Mouse (Mus musculus) hindbrain, embryonic 10.5 days (tissue): ENCODE results near the gene Nmu. TPM values are rescaled to one million over a fixed set of nuclear protein-coding genes. Genes with fewer than 3 reads are reported as not detected.

Source experiments
- DNase-seq: peaks from one replicate; pipeline ENCODE4 v3.0.0-alpha.2; 2017; ENCODE audit warnings: low spot score
- H3K27ac ChIP-seq: fragments of 300-500 bp; sonication (generic); 2 replicates; pipeline ENCODE4 v1.5.1; 2016; ENCODE audit warnings: mild to moderate bottlenecking, moderate library complexity
- H3K27me3 ChIP-seq: fragments of 300-500 bp; sonication (generic); 2 replicates; pipeline ENCODE4 v1.6.1; 2016; ENCODE audit warnings: mild to moderate bottlenecking; ENCODE audit not compliant: poor library complexity, insufficient read depth, severe bottlenecking
- H3K36me3 ChIP-seq: fragments of 300-500 bp; sonication (generic); 2 replicates; pipeline ENCODE4 v1.6.1; 2016; ENCODE audit warnings: mild to moderate bottlenecking, moderate library complexity
- H3K4me1 ChIP-seq: fragments of 300-500 bp; sonication (generic); replicated peaks from 2 replicates; pipeline ENCODE4 v1.6.1; 2016; ENCODE audit warnings: mild to moderate bottlenecking
- H3K4me3 ChIP-seq: fragments of 300-500 bp; sonication (generic); 2 replicates; pipeline ENCODE4 v1.5.1; 2016; ENCODE audit warnings: mild to moderate bottlenecking, moderate library complexity
- H3K9me3 ChIP-seq: fragments of 300-500 bp; sonication (generic); 2 replicates; pipeline ENCODE4 v1.6.1; 2016; ENCODE audit warnings: mild to moderate bottlenecking, moderate library complexity
- WGBS: fragments of 180-500 bp; shearing (Covaris S2); methylation state at CpG from one replicate; pipeline ENCODE4 v1.1.7; 2016; 5-methylcytosine and 5-hydroxymethylcytosine counted together
- polyA plus RNA-seq: library from polyadenylated mRNA; unstranded; fragments of >200 nt; fragmentation: Nextera tagmentation; extraction: Ambion mirVana; gene quantifications from 2 replicates; pipeline ENCODE4 v1.2.1, GENCODE M21; 2016

Nmu gene
- 0.76 and 1.0 TPM in 2 replicates for polyA plus RNA-seq

- H3K36me3 ChIP-seq: no peaks in the 10 kb centered on the region
- peaks cover 41% of the 10 kb centered on the region for H3K27me3 ChIP-seq
- DNase-seq: peak; percentile 29
- H3K4me1 ChIP-seq: peaks cover 14% of the 10 kb centered on the region
- H3K9me3 ChIP-seq: no peaks in the 10 kb centered on the region
- peak within 1 kb of the TSS; percentile 6; the same call in 1 of the 2 replicates for H3K27ac ChIP-seq
- WGBS: 7% methylated on average over 35 of the region's 35 CpGs
- peak within 1 kb of the TSS; percentile 52 for H3K4me3 ChIP-seq
Measured at GRCm38 (mm10) chr5:76363453-76364104, at the start of gene Nmu. Gene Nmu, minus strand, starts transcription at chr5:76363788.

- H3K4me1 ChIP-seq: no peaks in the 10 kb centered on the region
- WGBS: 87% methylated on average over 4 of the region's 4 CpGs
- H3K4me3 ChIP-seq: no peak overlapping the region
- DNase-seq: no peak
- no peaks in the 10 kb centered on the region for H3K27me3 ChIP-seq
- no peaks in the 10 kb centered on the region for H3K36me3 ChIP-seq
- H3K27ac ChIP-seq: no peak overlapping the region
- H3K9me3 ChIP-seq: no peaks in the 10 kb centered on the region
Measured at GRCm38 (mm10) chr5:76411697-76412096, 48.1 kb upstream of the Nmu start.

- no peaks in the 10 kb centered on the region for H3K9me3 ChIP-seq
- H3K36me3 ChIP-seq: no peaks in the 10 kb centered on the region
- H3K27me3 ChIP-seq: no peaks in the 10 kb centered on the region
- no peak for DNase-seq
- H3K4me1 ChIP-seq: no peaks in the 10 kb centered on the region
- 91% methylated on average over 5 of the region's 5 CpGs for WGBS
- H3K4me3 ChIP-seq: no peak overlapping the region
- H3K27ac ChIP-seq: no peak overlapping the region
Measured at GRCm38 (mm10) chr5:76394382-76394781, 30.8 kb upstream of the Nmu start.

- H3K27ac ChIP-seq: no peak overlapping the region
- WGBS: 89% methylated on average over 10 of the region's 10 CpGs
- no peaks in the 10 kb centered on the region for H3K9me3 ChIP-seq
- no peak overlapping the region for H3K4me3 ChIP-seq
- no peaks in the 10 kb centered on the region for H3K4me1 ChIP-seq
- no peaks in the 10 kb centered on the region for H3K27me3 ChIP-seq
- DNase-seq: no peak
- H3K36me3 ChIP-seq: no peaks in the 10 kb centered on the region
Measured at GRCm38 (mm10) chr5:76389041-76389795, 25.6 kb upstream of the Nmu start.

GRCm38 (mm10) chr5:76388474-76388873 is 24.9 kb upstream of the Nmu start:
- Histone ChIP-seq H3K9me3 (no peaks in the 10 kb centered on the region), H3K4me1 (no peaks in the 10 kb centered on the region), H3K36me3 (no peaks in the 10 kb centered on the region), H3K4me3 (no peak overlapping the region), H3K27ac (no peak overlapping the region), H3K27me3 (no peaks in the 10 kb centered on the region)
- WGBS: 87% methylated on average over 2 of the region's 2 CpGs
- no peak for DNase-seq

- Histone ChIP-seq H3K27me3 (no peaks in the 10 kb centered on the region), H3K4me3 (no peak overlapping the region), H3K9me3 (no peaks in the 10 kb centered on the region), H3K4me1 (no peaks in the 10 kb centered on the region), H3K27ac (no peak overlapping the region), H3K36me3 (no peaks in the 10 kb centered on the region)
- DNase-seq: no peak
- 68% methylated on average over 6 of the region's 6 CpGs for WGBS
Measured at GRCm38 (mm10) chr5:76383673-76384072, 20.1 kb upstream of the Nmu start.

- WGBS: 92% methylated on average over 5 of the region's 5 CpGs
- Histone ChIP-seq H3K36me3 (no peaks in the 10 kb centered on the region), H3K27ac (no peak overlapping the region), H3K9me3 (no peaks in the 10 kb centered on the region), H3K27me3 (no peaks in the 10 kb centered on the region), H3K4me1 (no peaks in the 10 kb centered on the region), H3K4me3 (no peak overlapping the region)
- no peak for DNase-seq
Measured at GRCm38 (mm10) chr5:76381836-76382235, 18.2 kb upstream of the Nmu start.

GRCm38 (mm10) chr5:76379216-76379615 is 15.6 kb upstream of the Nmu start:
- 45% methylated on average over 3 of the region's 3 CpGs for WGBS
- Histone ChIP-seq H3K27ac (no peak overlapping the region), H3K27me3 (no peaks in the 10 kb centered on the region), H3K4me3 (no peak overlapping the region), H3K4me1 (no peaks in the 10 kb centered on the region), H3K9me3 (no peaks in the 10 kb centered on the region), H3K36me3 (no peaks in the 10 kb centered on the region)
- no peak for DNase-seq

- Histone ChIP-seq H3K9me3 (no peaks in the 10 kb centered on the region), H3K27me3 (peaks cover 13% of the 10 kb centered on the region), H3K4me3 (no peak overlapping the region), H3K36me3 (no peaks in the 10 kb centered on the region), H3K27ac (no peak overlapping the region), H3K4me1 (no peaks in the 10 kb centered on the region)
- WGBS: 84% methylated on average over 8 of the region's 8 CpGs
- DNase-seq: no peak
Measured at GRCm38 (mm10) chr5:76369215-76369840, 5.7 kb upstream of the Nmu start.

GRCm38 (mm10) chr5:76365406-76365805 is 1.8 kb upstream of the Nmu start:
- no peak overlapping the region for H3K4me3 ChIP-seq
- DNase-seq: no peak
- no peaks in the 10 kb centered on the region for H3K36me3 ChIP-seq
- H3K4me1 ChIP-seq: peaks cover 14% of the 10 kb centered on the region
- WGBS: 46% methylated on average over 5 of the region's 5 CpGs
- H3K27ac ChIP-seq: no peak overlapping the region
- H3K9me3 ChIP-seq: no peaks in the 10 kb centered on the region
- peaks cover 41% of the 10 kb centered on the region for H3K27me3 ChIP-seq

- Histone ChIP-seq H3K9me3 (no peaks in the 10 kb centered on the region), H3K27ac (no peak overlapping the region), H3K4me3 (no peak overlapping the region), H3K27me3 (peaks cover 41% of the 10 kb centered on the region), H3K4me1 (peaks cover 14% of the 10 kb centered on the region), H3K36me3 (no peaks in the 10 kb centered on the region)
- no peak for DNase-seq
- 91% methylated on average over 4 of the region's 4 CpGs for WGBS
Measured at GRCm38 (mm10) chr5:76360786-76361185, 2.8 kb downstream of the Nmu start.

- 64% methylated on average over 1 of the region's 1 CpGs for WGBS
- DNase-seq: no peak
- H3K4me3 ChIP-seq: no peak overlapping the region
- H3K27ac ChIP-seq: no peak overlapping the region
- peaks cover 35% of the 10 kb centered on the region for H3K27me3 ChIP-seq
- H3K9me3 ChIP-seq: no peaks in the 10 kb centered on the region
- H3K36me3 ChIP-seq: no peaks in the 10 kb centered on the region
- H3K4me1 ChIP-seq: peaks cover 14% of the 10 kb centered on the region
Measured at GRCm38 (mm10) chr5:76360057-76360456, 3.5 kb downstream of the Nmu start.

- no peak for DNase-seq
- Histone ChIP-seq H3K9me3 (no peaks in the 10 kb centered on the region), H3K4me1 (no peaks in the 10 kb centered on the region), H3K27me3 (no peaks in the 10 kb centered on the region), H3K4me3 (no peak overlapping the region), H3K27ac (no peak overlapping the region), H3K36me3 (no peaks in the 10 kb centered on the region)
- WGBS: 50% methylated on average over 7 of the region's 7 CpGs
Measured at GRCm38 (mm10) chr5:76351953-76352611, 11.5 kb downstream of the Nmu start.
